Mouse (Mus musculus) ES-E14 (cell line): ENCODE measurements around the gene Slc16a5. TPM values are rescaled to one million over a fixed set of nuclear protein-coding genes. Genes with fewer than 3 reads are reported as not detected.

Experiments
- DNase-seq: peaks from one replicate; pipeline ENCODE4 v3.0.0-alpha.2; 2013; ENCODE audit warnings: low read depth, low spot score
- H3K27ac ChIP-seq: 2 replicates; pipeline ENCODE4 v1.5.1; 2012; ENCODE audit warnings: low read depth, mild to moderate bottlenecking, low read length, moderate library complexity, mixed read lengths; ENCODE audit not compliant: poor library complexity, insufficient read depth, severe bottlenecking
- H3K36me3 ChIP-seq: 2 replicates; pipeline ENCODE4 v1.6.1; 2012; ENCODE audit warnings: mild to moderate bottlenecking, low read length, moderate library complexity, mixed read lengths; ENCODE audit not compliant: control insufficient read depth, poor library complexity, insufficient read depth, severe bottlenecking
- H3K4me1 ChIP-seq, 2 experiments: fragments of 150-350 bp in 1 of 2; sonication (generic) in 1 of 2; 2 replicates each; pipeline ENCODE4 v1.6.1; 2012; ENCODE audit warnings: low read length in 2 of 2, mild to moderate bottlenecking in 1 of 2, mixed read lengths in 1 of 2; ENCODE audit not compliant: control insufficient read depth in 2 of 2, insufficient read depth in 2 of 2, poor library complexity in 1 of 2
- H3K4me3 ChIP-seq, 2 experiments: fragments of 150-350 bp in 1 of 2; sonication (generic) in 1 of 2; 2 replicates each; pipeline ENCODE4 v1.5.1; 2012; ENCODE audit warnings: low read length in 2 of 2, low read depth in 1 of 2, mild to moderate bottlenecking in 1 of 2, mixed read lengths in 1 of 2; ENCODE audit not compliant: insufficient read depth in 1 of 2, poor library complexity in 1 of 2, severe bottlenecking in 1 of 2
- H3K9ac ChIP-seq: 2 replicates; pipeline ENCODE4 v1.6.1; 2012; ENCODE audit warnings: low read depth, mild to moderate bottlenecking, low read length, mixed read lengths; ENCODE audit not compliant: poor library complexity, insufficient read depth, severe bottlenecking
- H3K9me3 ChIP-seq: fragments of 150-350 bp; sonication (generic); 2 replicates; pipeline ENCODE4 v1.6.1; 2012; ENCODE audit warnings: low read depth, mild to moderate bottlenecking, low read length; ENCODE audit not compliant: control insufficient read depth, insufficient read depth
- CHD2 ChIP-seq: IDR thresholded peaks from 2 replicates; pipeline ENCODE4 v1.6.1; 2014; ENCODE audit warnings: mild to moderate bottlenecking, low read depth, low read length, inconsistent platforms
- HCFC1 ChIP-seq: IDR thresholded peaks from 2 replicates; pipeline ENCODE4 v1.6.1; 2012; ENCODE audit warnings: low read length, inconsistent platforms, borderline replicate concordance; ENCODE audit not compliant: insufficient read depth
- MAFK ChIP-seq: IDR thresholded peaks from 2 replicates; pipeline ENCODE4 v1.6.1; 2014; ENCODE audit warnings: mild to moderate bottlenecking, low read depth, low read length, inconsistent platforms; ENCODE audit not compliant: insufficient read depth
- ZC3H11A ChIP-seq: IDR thresholded peaks from 2 replicates; pipeline ENCODE4 v1.6.1; 2012; ENCODE audit warnings: low read depth, mild to moderate bottlenecking, inconsistent platforms, low read length, borderline replicate concordance
- ZNF384 ChIP-seq: IDR thresholded peaks from 2 replicates; pipeline ENCODE4 v1.6.1; 2012; ENCODE audit warnings: low read depth, low read length, inconsistent platforms
- in situ Hi-C, 2 experiments: fragments of 600-800 bp; cut with MboI; formaldehyde crosslinking; loops; one replicate each; pipeline ENCODE4 v1.15.1; 2025; ENCODE audit warnings: low sequenced_read_pairs in 2 of 2, inconsistent platforms in 1 of 2; ENCODE audit not compliant: unreplicated experiment in 2 of 2
- total RNA-seq: library from RNA; depleted of rRNA; stranded (reverse); fragments of 300-350 nt; gene quantifications from 2 replicates; pipeline ENCODE4 v1.2.3, GENCODE M21; 2012

Slc16a5 gene
- total RNA-seq, 1 experiment, result 1.6 TPM

DNA sequence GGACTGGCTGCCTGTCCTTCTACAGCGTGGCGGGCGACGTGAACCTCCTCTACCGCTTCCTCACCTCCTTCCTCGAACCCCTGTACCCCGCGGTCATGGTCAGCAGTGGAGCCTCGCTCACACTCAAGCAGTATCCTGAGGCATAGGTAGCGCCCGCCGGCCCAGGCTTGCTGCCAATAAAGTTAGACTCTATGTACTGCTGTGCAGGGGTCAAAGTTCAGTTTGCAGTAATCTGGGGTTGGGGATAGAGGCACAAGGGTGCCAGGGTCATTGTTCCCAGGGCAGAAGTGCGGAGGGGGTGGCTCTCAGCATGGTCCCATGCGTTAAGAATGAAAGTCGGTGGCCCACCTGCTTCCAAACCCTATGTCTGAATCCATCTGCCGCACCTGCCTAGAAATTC is 14.2 kb upstream of the Slc16a5 start:
- Histone ChIP-seq H3K4me1 (peaks cover 0 to 1% of the 10 kb centered on the region in 2 experiments; a peak in 1 of 4 replicates), H3K27ac (no peak overlapping the region), H3K9me3 (no peaks in the 10 kb centered on the region), H3K9ac (peak overlapping the region; percentile 42; the same call in 1 of the 2 replicates), H3K36me3 (no peaks in the 10 kb centered on the region), H3K4me3 (peak overlapping the region; percentile 51 to 52)
- no peak for DNase-seq
- TF ChIP-seq HCFC1, result no peak
- TF ChIP-seq MAFK, result no peak
- TF ChIP-seq ZC3H11A, result no peak
- TF ChIP-seq CHD2, result no peak
- no peak for TF ChIP-seq ZNF384
- in situ Hi-C loops, result no loop called here

DNA sequence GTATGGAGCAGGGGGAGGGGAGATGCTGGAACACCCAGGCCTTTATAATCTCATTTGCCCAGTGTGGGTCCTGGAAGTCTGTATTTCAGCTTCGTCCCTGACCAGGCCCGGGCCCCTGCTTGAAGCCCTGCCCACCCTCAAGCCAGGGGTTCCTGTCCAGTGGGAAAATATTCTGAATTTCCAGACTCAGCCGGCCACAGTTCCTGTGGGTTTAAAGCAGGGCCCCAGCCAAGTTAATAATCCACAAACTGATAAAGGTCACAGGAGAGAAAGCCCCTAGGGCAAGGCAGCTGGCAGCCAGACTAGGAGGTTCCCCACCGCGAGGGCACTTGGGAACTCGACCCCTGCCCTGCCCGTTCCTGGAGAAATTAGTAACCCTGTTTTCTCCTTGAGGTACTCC is 13.3 kb upstream of the Slc16a5 start:
- Histone ChIP-seq H3K4me3 (no peak overlapping the region), H3K4me1 (peaks cover 0 to 1% of the 10 kb centered on the region in 2 experiments; a peak in 1 of 4 replicates), H3K9me3 (no peaks in the 10 kb centered on the region), H3K36me3 (no peaks in the 10 kb centered on the region), H3K27ac (no peak overlapping the region), H3K9ac (no peak overlapping the region)
- no peak for DNase-seq
- TF ChIP-seq MAFK (no peak), ZC3H11A (no peak), HCFC1 (no peak), ZNF384 (no peak), CHD2 (no peak)
- in situ Hi-C loops, result no loop called here

DNA sequence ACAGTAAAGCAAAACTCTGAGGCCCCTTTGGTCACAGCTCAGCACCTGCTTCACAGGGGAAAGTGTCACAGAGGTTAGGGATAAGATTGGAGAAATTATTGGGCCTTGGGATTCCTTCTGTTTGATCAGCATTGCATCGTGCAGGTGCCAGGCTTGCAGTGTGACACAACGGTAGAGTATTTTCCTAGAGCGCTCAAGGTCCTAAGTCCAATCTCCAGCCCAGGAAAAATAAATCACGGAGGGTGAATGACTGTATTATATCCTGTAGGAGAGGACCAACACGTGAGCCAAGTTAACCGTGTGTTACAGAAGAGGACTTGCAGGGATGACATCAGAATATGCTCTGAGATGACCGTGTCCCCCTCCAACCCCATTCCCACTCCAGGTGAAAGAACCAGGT is 12.1 kb upstream of the Slc16a5 start:
- Histone ChIP-seq H3K9me3 (no peaks in the 10 kb centered on the region), H3K4me3 (no peak overlapping the region), H3K27ac (no peak overlapping the region), H3K36me3 (no peaks in the 10 kb centered on the region), H3K4me1 (peaks cover 0 to 1% of the 10 kb centered on the region in 2 experiments; a peak in 1 of 4 replicates), H3K9ac (no peak overlapping the region)
- in situ Hi-C loops, result no loop called here
- no peak for TF ChIP-seq HCFC1
- TF ChIP-seq ZC3H11A, result no peak
- no peak for TF ChIP-seq MAFK
- no peak for TF ChIP-seq ZNF384
- TF ChIP-seq CHD2, result no peak
- no peak for DNase-seq

DNA sequence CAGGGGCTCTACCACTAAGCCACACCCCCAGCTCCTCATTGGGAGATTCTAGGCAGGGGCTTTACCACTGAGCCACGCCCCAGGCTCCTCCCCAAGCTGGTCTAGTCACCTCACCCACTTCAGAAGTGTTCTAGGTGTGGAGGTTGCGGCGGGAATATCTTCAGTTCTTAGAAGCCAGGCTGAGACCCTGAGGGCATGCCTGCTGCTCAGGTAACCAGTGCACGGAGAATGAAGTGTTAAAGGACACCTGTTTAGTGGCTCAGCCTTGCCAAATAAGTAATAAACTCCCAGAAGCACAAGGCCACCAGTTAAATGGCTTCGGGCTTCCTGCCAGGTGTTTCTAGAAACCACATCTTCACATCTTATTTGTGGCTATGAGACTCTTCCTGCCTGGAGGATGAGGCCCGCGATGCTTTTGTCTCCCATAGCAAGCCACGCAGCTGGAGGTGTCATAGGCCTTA is 10.5 kb upstream of the Slc16a5 start:
- no peak for DNase-seq
- Histone ChIP-seq H3K36me3 (no peaks in the 10 kb centered on the region), H3K4me3 (no peak overlapping the region), H3K4me1 (peaks cover 4 to 7% of the 10 kb centered on the region in 2 experiments; a peak in 2 of 4 replicates), H3K9ac (no peak overlapping the region), H3K9me3 (no peaks in the 10 kb centered on the region), H3K27ac (no peak overlapping the region)
- TF ChIP-seq ZNF384, result no peak
- TF ChIP-seq ZC3H11A, result no peak
- TF ChIP-seq MAFK, result no peak
- no peak for TF ChIP-seq CHD2
- no peak for TF ChIP-seq HCFC1
- in situ Hi-C loops, result no loop called here
